ENCODE assay signal across 8 mouse cellular contexts in genomic region chr2:11331528-11332446, GRCm38 (mm10).
DNase-seq lines count a peak whose midpoint lies in the region; ATAC-seq lines count a peak whose summit lies in the region.

No protein-coding gene starts in this region.

- H3K36me3 ChIP-seq in limb, embryonic 13.5 days, result no peaks in the 10 kb centered on the region
- no peaks in the 10 kb centered on the region for H3K36me3 ChIP-seq in midbrain, embryonic 14.5 days (ENCODE audit: control insufficient read depth, insufficient read depth, low read length)

- peaks cover 9% of the 10 kb centered on the region; the same call in 1 of the 2 replicates for H3K27me3 ChIP-seq in limb, embryonic 13.5 days
- no peaks in the 10 kb centered on the region for H3K27me3 ChIP-seq in midbrain, embryonic 14.5 days (ENCODE audit: control insufficient read depth, insufficient read depth, low read length)

- no peak overlapping the region for H3K27ac ChIP-seq in limb, embryonic 13.5 days
- H3K27ac ChIP-seq in midbrain, embryonic 14.5 days (replicated peaks; ENCODE audit: low read depth, low read length), result no peak overlapping the region

- WGBS in limb, embryonic 13.5 days, result 29% methylated on average over 11 of the region's 11 CpGs
- WGBS in midbrain, embryonic 14.5 days, result 29% methylated on average over 11 of the region's 11 CpGs

- no peaks in the 10 kb centered on the region for H3K9me3 ChIP-seq in limb, embryonic 13.5 days
- H3K9me3 ChIP-seq in midbrain, embryonic 14.5 days (ENCODE audit: control insufficient read depth, low read length), result no peaks in the 10 kb centered on the region

- no peak overlapping the region for H3K4me3 ChIP-seq in limb, embryonic 13.5 days
- H3K4me3 ChIP-seq in midbrain, embryonic 14.5 days (replicated peaks; ENCODE audit: low read depth, low read length), result no peak overlapping the region

- H3K4me1 ChIP-seq in limb, embryonic 13.5 days, result no peaks in the 10 kb centered on the region
- no peaks in the 10 kb centered on the region for H3K4me1 ChIP-seq in midbrain, embryonic 14.5 days (ENCODE audit: control insufficient read depth, insufficient read depth, low read length)

- no peak overlapping the region for H3K9ac ChIP-seq in limb, embryonic 13.5 days
- no peak overlapping the region for H3K9ac ChIP-seq in midbrain, embryonic 14.5 days (replicated peaks; ENCODE audit: low read length)

- ATAC-seq in limb, embryonic 13.5 days (ENCODE audit: low FRiP score, low read depth), result peak; percentile 71
- ATAC-seq in midbrain, embryonic 14.5 days (ENCODE audit: low FRiP score, low TSS enrichment), result peak; percentile 70

- DNase-seq in 3T3-L1 (ENCODE audit: low read depth, low spot score), result peak; percentile 93
- peak; percentile 49 for DNase-seq in adrenal gland, adult 2 months
- peak; percentile 81 for DNase-seq in embryo, embryonic 9.5 days (ENCODE audit: extremely low spot score)
- peak; percentile 59 to 86 for DNase-seq in heart, adult 18-20 months
- DNase-seq in kidney, adult 8-10 months, result peak; percentile 47 to 66
- DNase-seq in midbrain, embryonic 14.5 days, result peak; percentile 95
- peak; percentile 14 to 62 for DNase-seq in spleen, postnatal 14 days (ENCODE audit: low spot score in 2 of 2)

- H3K4me2 ChIP-seq in limb, embryonic 13.5 days (replicated peaks), result no peak overlapping the region
- H3K4me2 ChIP-seq in midbrain, embryonic 14.5 days (ENCODE audit: low read length), result no peak overlapping the region

Comparison
In these comparisons a context has a peak if more than half of its experiments do, and no peak if none do; other contexts are left out.
1. DNase-seq: peak in every context shown above with its lines; median percentile 95 in midbrain, embryonic 14.5 days; 93 in 3T3-L1; 81 in embryo, embryonic 9.5 days; 72 in heart, adult 18-20 months; 56 in kidney, adult 8-10 months; 49 in adrenal gland, adult 2 months; 38 in spleen, postnatal 14 days.